Mouse (Mus musculus): Measurements from ENCODE around the gene Sh3d21. TPM values are rescaled to one million over a fixed set of nuclear protein-coding genes. Genes with fewer than 3 reads are reported as not detected.

Gene Sh3d21
- total RNA-seq, 2 experiments from 2014 or later, result 1.3 to 1.7 TPM

GRCm38 (mm10) chr4:126149041-126149676 is 14.1 kb downstream of the Sh3d21 start:
- DNase-seq (ENCODE audit: extremely low spot score in 1 of 2, low spot score in 2 of 2), result no peak
- intact Hi-C loops (cut with DNase I), result no loop called here

GRCm38 (mm10) chr4:126148161-126148961 is 14.9 kb downstream of the Sh3d21 start:
- intact Hi-C loops (cut with DNase I), result no loop called here
- DNase-seq (ENCODE audit: extremely low spot score in 1 of 2, low spot score in 2 of 2), result peak in 1 of 2 experiments; percentile 87

GRCm38 (mm10) chr4:126147533-126148160 is 15.6 kb downstream of the Sh3d21 start, which contains the start of gene Eva1b:
Gene Eva1b, plus strand, starts transcription at chr4:126147744.
- DNase-seq (ENCODE audit: extremely low spot score in 1 of 2, low spot score in 2 of 2), result peak in 1 of 2 experiments; percentile 83
- intact Hi-C loops (cut with DNase I), result no loop called here

- no peak for DNase-seq (ENCODE audit: extremely low spot score in 1 of 2, low spot score in 2 of 2)
- intact Hi-C loops (cut with DNase I), result no loop called here
Measured at GRCm38 (mm10) chr4:126146974-126147532, 16.2 kb downstream of the Sh3d21 start.

GRCm38 (mm10) chr4:126145396-126145795 is 17.9 kb downstream of the Sh3d21 start:
- intact Hi-C loops (cut with DNase I), result no loop called here
- no peak for DNase-seq (ENCODE audit: extremely low spot score in 1 of 2, low spot score in 2 of 2)

GRCm38 (mm10) chr4:126141021-126141420 is 22.3 kb downstream of the Sh3d21 start:
- intact Hi-C loops (cut with DNase I), result no loop called here

GRCm38 (mm10) chr4:126137773-126138172 is 25.5 kb downstream of the Sh3d21 start:
- intact Hi-C loops (cut with DNase I), result no loop called here
- no peak for DNase-seq (ENCODE audit: extremely low spot score in 1 of 2, low spot score in 2 of 2)

More at GRCm38 (mm10) chr4:126141021-126141420, 22.3 kb downstream of the Sh3d21 start:
- DNase-seq (ENCODE audit: extremely low spot score in 1 of 2, low spot score in 2 of 2), result no peak

- no peak for DNase-seq (ENCODE audit: extremely low spot score in 1 of 2, low spot score in 2 of 2)
Measured at GRCm38 (mm10) chr4:126134639-126135038, 28.7 kb downstream of the Sh3d21 start.

GRCm38 (mm10) chr4:126134236-126134635 is 29.1 kb downstream of the Sh3d21 start:
- no peak for DNase-seq (ENCODE audit: extremely low spot score in 1 of 2, low spot score in 2 of 2)
- intact Hi-C loops (cut with DNase I), result no loop called here

More at GRCm38 (mm10) chr4:126134639-126135038, 28.7 kb downstream of the Sh3d21 start:
- intact Hi-C loops (cut with DNase I), result no loop called here

GRCm38 (mm10) chr4:126132636-126133264 is 30.5 kb downstream of the Sh3d21 start:
- no peak for DNase-seq (ENCODE audit: extremely low spot score in 1 of 2, low spot score in 2 of 2)
- intact Hi-C loops (cut with DNase I), result no loop called here

- intact Hi-C loops (cut with DNase I), result no loop called here
- peak; percentile 78 to 80 for DNase-seq (ENCODE audit: extremely low spot score in 1 of 2, low spot score in 2 of 2)
Measured at GRCm38 (mm10) chr4:126131290-126132121, 31.8 kb downstream of the Sh3d21 start.

GRCm38 (mm10) chr4:126130502-126130901 is 32.8 kb downstream of the Sh3d21 start:
- peak in 1 of 2 experiments; percentile 82 for DNase-seq (ENCODE audit: extremely low spot score in 1 of 2, low spot score in 2 of 2)
- intact Hi-C loops (cut with DNase I), result no loop called here

- no peak for DNase-seq (ENCODE audit: extremely low spot score in 1 of 2, low spot score in 2 of 2)
Measured at GRCm38 (mm10) chr4:126123309-126124040, 39.8 kb downstream of the Sh3d21 start.

GRCm38 (mm10) chr4:126120506-126120905 is 42.8 kb downstream of the Sh3d21 start:
- intact Hi-C loops (cut with DNase I), result no loop called here
- DNase-seq (ENCODE audit: extremely low spot score in 1 of 2, low spot score in 2 of 2), result no peak

More at GRCm38 (mm10) chr4:126123309-126124040, 39.8 kb downstream of the Sh3d21 start:
- intact Hi-C loops (cut with DNase I), result no loop called here

GRCm38 (mm10) chr4:126120052-126120451 is 43.2 kb downstream of the Sh3d21 start:
- DNase-seq (ENCODE audit: extremely low spot score in 1 of 2, low spot score in 2 of 2), result no peak
- intact Hi-C loops (cut with DNase I), result no loop called here

- intact Hi-C loops (cut with DNase I), result no loop called here
- no peak for DNase-seq (ENCODE audit: extremely low spot score in 1 of 2, low spot score in 2 of 2)
Measured at GRCm38 (mm10) chr4:126119051-126119450, 44.2 kb downstream of the Sh3d21 start.

- DNase-seq (ENCODE audit: extremely low spot score in 1 of 2, low spot score in 2 of 2), result peak in 1 of 2 experiments; percentile 68
- intact Hi-C loops (cut with DNase I), result no loop called here
Measured at GRCm38 (mm10) chr4:126118651-126119050, 44.6 kb downstream of the Sh3d21 start.
